Mouse (Mus musculus) megakaryocyte, embryonic 14.5 days (primary cell): ENCODE data around the gene Fam83b.

Source experiments
- FLI1 ChIP-seq: IDR thresholded peaks from 2 replicates; pipeline ENCODE4 v1.6.1; 2012; ENCODE audit warnings: low read length, inconsistent platforms, mixed read lengths
- GATA1 ChIP-seq: IDR thresholded peaks from 3 replicates; pipeline ENCODE4 v1.6.1; 2012; ENCODE audit warnings: mixed read lengths, low read length, inconsistent platforms, borderline replicate concordance

DNA sequence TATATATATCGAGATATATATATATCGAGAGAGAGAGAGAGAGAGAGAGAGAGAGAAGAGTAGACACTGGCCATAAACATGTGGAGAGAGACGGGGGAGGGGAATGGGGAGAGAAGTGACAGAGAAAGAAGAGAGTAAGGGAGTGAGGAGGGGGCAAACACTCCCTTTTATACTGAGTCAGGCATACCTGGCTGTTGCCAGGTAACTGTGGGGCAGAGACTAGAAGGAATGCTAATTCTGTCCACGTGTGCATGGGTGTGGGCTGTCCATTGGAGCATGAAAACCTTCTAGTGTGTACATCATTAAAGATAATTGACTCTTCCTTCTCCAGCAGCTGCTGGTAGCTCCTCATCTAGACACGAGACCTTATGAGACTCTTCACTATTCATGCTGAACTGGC, 36.8 kb upstream of the Fam83b start:
- TF ChIP-seq GATA1 (no peak), FLI1 (no peak)
